Mouse (Mus musculus): ENCODE results near the gene Fbxl18.

Gene Fbxl18

DNA sequence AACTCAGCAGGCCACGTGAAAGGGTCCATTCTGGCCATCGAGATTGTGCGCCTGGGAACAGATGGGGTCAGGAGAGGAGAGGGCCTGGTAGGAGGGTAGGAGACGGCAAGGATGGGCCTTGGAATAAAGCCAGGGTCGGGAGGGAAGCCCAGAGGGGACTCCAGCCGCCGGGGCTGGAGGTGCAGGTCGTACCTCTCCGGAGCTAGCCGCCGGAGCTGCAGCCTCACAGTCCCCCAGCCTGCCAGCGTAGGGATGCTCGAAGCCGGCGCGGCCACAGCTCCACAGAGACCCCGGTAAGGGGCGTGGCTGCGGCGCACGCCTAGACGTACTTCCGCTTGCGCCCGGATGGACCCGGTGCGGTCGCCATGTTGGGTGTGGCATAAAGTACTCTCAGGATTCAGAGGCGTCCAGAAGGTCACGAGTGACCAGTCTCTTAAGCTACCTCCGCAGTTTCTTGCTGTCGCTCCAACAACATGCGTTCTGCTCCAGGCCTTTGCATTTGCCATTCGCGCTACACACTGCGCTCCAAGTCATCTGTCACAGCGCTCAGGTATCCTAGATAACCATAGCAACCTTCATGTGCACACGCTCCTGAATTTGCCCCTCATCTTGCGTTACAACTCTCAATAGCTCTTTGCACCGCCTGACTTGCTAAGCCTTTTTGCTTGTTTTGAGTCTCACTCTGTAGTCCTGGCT is at the start of gene Fbxl18:
Gene Fbxl18 (minus strand): TSS at position 504 of the 696 bp plus-strand sequence.
- peak; percentile 89 for DNase-seq

DNA sequence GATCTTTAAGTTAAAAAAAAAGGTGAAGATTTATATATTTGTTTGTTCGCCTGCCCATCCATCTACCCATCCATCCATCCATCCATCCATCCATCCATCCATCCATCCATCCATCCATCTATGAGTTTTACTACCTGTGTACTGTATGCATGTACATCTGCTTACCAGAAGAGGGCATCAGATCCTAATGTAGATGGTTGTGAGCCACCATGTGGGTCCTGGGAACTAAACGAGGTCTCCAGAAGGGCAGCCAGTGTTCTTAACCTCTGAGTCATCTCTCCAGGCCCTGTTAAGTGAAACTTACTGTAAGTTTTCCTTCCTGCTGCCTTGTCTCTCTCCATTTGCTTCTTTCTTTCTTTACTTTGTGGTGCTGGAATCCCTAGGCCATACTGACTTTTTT is 45.2 kb upstream of the Fbxl18 start:
- DNase-seq: no peak

DNA sequence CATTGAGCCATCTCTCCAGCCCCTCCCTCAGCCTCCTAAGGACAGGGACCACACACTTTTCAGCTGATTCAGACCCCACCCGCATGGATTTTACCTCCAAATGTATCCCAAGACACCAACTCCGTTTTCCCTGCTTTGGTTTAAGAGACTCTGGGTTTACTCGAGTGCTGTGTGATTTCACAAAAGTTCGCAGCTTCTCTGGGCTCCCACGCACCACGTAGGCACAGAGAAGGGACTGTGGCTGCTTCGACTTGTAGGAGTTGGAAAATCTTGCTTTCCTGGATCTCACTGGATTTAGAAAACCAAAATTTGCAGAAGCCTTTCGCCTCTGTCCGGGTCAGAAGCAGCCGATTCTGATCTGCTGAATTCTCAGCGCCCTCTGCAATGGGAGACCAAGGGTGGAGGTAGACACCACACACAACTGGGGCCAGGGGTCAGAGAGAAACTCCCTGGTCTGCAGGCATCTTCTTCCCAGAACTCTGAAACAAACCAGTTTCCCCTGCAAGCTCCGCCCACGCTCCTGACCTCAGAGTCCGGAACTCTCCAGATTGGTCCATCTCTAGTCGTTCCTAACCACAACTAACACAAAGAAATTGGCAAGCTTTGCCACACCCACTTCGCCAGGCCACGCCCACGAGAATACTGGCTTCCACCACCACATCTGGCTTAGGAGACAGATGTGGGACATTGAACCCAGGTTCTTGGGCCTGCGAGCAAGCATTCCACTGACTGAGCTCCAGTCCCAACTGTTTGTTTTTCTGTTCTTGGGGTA is 42.9 kb upstream of the Fbxl18 start:
- no peak for DNase-seq

DNA sequence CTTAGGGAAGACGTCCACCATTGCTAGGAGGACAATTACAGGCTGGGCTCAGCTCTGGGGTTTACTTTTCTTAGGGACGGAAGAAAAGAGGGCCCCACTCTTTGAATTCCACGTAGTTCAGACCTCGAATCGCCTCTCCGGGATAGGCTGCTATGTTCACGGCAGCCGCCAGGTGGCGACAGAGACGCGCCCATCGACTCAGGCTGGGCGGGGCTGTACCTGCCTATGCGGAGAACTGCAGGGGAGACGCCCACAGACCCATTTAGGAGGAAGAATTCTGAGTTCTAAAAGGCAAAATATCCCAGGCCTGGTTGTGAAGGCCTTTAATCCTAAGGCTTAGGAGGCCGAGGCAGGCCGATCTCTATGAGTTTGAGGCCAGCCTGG is 41.1 kb upstream of the Fbxl18 start:
- peak; percentile 73 for DNase-seq

DNA sequence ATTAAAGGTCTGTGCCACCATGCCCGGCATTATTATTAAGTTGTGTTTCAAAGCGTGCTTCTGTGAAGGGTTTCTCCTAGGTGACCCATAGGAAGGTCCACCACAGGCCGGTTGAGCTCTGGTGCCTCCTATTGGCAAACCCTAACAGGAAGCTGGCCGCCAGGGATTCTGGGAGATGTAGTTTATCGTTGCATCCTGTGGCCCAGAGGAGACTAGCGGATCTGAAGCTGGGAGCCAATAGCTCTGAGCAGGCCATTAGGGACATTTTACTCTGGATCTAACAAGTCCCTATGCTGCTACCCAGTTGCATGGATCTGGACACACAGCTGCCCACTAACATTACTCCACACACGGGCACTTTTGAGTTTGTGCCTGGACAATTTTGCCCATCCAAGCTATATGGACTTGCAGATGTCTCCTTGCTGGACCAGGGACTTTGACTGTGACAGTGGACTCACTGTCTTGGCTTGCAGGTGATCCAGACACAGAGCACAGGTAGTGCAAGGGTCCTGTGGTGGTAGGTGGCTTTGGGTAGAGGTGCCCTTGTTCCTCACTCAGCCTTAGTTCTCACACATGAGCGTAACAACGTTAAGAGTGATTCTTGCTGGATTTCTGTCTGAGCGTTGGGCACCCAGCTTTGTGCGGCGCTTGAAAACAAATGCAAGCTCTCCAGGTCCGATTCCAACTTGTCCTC is 40.6 kb upstream of the Fbxl18 start:
- peak; percentile 87 for DNase-seq

DNA sequence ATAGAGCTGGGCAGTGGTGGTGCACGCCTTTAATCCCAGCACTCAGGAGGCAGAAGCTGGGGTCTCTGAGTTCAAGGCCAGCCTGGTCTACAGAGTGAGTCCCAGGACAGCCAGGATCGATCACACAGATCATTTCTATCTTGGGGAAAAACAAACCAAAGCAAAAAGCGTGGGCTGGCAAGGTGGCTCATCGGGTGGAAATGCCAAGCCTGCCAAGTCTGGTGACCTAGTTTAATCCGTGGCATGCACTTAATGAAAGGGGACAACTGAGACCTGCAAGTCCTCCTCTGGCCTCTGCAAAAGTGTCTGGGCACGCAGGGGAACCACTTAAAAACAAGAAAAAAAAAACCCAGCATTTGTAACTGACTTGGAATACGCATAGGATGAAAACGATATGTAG is 37.5 kb upstream of the Fbxl18 start:
- DNase-seq: no peak

DNA sequence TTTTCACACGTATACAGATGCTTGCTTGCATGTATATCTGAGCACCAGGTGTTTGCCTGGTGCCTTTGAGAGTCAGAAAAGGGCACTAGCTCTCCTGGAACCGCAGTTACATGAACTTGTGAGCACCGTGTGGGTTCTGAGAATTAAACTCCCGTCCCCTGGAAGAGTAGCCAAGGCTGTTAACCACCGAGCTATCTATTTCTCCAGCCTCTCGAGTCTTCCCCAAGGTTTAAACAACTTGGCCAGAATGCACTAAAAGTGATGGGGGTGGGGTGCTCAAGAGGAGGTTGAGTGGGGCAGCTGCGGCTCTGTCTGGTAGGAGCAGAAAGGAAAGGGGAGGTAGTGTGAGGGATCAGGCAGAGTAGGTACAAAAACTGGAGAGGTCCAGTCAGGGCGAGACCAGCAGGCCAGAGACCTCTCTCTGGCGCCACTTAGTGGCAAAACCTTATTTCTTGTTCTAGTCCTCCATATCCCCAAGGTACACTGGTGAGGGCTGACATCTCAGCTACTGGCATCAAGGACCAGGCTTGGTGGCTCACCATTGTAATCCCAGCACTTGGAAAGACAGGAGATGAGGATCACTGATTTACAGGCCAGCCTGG is 37.0 kb upstream of the Fbxl18 start:
- peak; percentile 78 for DNase-seq

DNA sequence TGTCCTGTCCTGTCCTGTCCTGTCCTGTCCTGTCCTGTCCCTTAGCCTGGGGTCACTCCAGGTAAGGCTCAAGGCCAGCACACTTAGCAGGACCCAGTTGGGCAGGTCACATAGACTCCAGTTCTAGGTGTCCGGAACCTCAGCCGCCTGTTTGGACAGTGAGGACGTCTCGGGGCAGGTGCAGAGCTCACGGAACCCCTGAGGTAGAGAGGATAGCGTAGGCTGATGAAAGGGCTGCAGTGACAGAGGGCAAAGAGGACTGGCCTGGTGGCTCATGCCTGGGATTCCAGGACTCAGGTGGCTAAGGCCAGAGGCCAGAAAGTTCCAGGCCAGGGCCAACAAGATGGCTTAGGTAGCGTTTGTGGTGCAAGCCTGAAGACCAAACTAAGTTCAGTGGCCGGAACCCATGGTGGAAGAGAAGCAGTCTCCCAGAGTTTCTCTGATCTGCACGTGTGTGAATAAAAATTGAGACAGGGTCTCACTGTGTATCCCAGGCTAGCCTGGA is 36.1 kb upstream of the Fbxl18 start:
- no peak for DNase-seq

DNA sequence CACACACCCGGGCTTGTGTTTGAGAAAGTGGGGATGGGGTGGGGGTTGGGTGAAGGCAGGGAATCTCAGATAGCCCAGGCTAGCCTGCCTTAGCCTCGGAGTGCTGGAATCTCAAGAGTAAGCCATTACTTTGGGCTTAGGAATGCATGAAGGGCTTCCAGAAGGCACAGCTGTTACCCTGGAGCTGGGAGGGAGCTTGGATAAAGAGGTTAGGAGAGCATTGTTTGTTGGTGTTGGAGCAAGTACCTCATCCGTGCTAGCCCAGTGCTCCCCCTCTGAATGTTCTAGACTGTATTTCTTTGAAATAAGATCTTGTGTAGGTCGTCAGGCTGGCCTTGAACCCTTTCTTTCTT is 34.2 kb upstream of the Fbxl18 start:
- no peak for DNase-seq

DNA sequence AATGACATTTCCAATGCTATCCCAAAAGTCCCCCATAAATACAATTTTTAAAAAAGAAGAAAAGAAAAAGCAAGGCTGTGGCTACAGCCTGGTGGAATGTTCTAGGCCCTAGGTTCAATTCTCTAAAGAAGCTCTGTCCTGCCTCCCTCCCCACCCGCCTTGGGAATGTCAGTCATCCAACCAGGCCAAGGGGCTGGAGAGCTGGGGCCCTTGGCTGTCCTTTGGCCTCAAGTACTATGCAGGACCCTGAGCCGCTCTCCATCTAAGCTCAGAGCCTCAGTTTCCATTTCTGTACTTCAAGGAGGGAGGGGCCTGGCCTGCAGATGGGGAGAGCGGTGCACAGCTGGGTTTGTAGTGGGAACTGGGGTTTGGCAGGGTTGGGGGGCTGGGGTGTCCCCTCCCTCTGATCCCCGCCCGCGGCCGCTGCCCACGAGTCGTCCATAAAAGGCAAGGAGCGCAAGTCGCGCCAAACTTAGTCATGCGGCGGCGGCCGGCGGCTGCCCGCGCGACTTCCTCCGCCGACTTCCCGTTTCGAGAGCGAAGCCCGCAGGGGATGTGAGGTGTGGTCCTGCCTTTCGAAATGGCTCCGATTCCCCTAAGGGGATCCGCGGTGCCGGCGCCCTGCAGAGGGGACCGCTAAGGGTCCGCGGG is 33.7 kb upstream of the Fbxl18 start:
- no peak for DNase-seq

DNA sequence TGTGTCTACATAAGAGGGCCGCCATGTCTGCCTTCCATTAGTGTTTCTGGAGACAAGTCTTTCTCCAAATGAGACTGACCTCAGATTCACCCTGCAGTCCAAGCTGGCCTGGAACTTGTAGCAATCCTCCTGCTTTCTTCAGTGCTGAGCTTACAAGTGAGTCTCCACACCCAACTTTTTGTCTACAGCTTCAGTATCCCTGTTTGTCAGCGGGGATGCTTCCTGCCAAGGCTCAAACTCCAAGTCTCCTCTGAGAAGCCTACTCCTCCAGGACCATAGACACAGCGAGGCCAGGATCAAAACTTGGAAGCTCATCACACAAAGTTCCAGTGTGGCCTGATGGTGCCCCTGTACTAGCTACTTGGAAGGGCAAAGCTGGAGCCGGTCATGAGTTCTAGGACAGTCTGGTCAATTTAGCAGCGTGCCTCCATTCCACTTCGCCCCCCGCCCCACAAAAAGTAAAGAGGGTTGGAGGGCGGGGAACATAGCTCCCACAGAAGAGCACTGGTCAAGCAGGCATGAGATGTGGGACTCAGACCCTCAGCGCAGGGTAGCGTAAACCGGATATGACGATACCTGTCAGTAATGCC is 32.2 kb upstream of the Fbxl18 start:
- DNase-seq: no peak

DNA sequence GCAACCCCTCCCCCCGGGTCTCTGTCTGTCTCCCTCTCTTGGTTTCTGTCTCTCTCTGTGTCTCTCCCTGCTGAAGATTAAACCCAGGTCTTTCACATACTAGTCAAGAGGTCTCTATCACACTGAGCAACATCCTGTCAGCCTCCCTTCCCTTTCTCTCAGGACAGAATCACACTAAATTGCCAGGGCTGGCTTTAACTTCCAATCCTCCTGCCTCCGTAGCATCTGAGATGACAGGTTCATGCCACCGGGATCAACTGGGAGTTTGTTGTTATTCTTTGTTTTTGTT is 31.7 kb upstream of the Fbxl18 start:
- no peak for DNase-seq

DNA sequence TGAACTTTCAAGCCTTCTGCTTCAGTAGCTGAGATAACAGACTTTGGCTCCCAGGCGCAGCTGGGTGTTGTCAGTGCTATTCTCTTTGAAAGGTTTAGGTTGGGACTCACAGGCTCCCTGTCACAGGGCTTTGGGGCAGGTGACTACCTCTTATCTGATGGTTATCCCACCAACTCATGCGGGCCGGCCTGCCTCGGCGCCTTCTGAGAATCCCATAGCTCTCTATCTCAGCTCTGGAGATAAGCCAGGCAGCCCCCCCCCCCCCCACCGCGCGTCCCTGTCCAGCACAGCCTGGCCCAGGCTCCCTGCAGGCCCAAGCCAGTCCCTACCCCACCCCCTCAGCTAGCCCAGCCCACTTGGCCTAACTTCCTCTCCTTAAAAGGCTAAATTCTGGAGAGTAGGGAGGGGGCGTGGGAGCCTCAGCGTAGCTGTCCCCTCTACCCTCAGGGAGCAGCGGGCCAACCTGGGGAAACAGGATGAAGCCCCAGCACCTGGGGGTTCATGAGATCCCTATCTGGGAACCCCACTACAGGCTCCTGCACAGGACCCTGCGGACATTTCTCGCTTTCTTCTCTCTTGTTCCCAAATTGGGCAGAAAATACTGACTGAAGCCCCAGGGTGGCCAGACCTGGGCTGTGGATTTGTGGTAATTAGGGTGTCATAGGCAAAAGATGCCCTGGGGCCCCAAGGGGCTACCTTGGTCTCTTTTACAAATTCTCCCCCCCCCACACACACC is 31.2 kb upstream of the Fbxl18 start:
- DNase-seq: no peak

DNA sequence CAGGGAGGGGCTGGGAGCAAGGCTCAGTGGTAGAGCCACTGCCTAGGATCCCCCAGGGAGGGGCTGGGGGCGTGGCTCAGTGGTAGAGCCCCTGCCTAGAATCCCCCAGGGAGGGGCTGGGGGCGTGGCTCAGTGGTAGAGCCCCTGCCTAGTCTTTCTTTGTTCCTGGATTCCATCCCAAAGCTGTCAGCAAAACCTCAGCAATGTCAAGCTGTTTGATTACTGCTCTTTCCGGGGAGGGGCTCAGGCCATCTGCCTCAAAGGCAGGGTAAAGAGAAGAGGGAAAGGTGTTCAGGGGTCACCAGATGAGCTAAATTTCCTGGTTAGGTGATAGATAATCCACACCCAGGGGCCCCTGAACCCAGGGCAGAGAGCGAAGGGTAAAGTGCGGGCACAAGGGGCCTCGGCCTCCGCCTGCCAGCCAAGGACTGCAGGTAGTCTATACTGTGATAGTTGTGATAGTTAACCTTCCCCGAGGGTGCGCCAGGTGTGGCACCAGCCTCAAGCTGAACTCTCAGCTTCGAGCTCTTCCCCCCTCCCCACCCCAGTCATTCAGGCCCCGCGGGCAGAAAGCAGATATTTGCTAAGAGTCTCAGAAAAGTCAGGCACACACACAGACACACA is 29.2 kb upstream of the Fbxl18 start:
- DNase-seq: no peak

DNA sequence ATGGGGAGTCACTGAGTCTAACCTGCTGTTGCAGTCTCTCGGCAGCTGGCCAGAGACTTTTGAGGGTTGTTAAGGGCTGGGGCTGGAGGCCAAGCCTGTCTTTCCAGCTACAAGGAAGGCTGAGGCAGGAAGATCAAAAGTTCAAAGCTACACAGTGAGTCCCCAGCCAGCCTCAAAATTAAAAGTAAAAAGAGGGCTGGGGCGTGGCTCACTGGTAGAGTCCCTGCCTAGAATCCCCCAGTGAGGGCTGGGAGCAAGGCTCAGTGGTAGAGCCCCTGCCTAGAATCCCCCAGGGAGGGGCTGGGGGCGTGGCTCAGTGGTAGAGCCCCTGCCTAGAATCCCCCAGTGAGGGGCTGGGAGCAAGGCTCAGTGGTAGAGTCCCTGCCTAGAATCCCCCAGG is 28.6 kb upstream of the Fbxl18 start:
- no peak for DNase-seq

DNA sequence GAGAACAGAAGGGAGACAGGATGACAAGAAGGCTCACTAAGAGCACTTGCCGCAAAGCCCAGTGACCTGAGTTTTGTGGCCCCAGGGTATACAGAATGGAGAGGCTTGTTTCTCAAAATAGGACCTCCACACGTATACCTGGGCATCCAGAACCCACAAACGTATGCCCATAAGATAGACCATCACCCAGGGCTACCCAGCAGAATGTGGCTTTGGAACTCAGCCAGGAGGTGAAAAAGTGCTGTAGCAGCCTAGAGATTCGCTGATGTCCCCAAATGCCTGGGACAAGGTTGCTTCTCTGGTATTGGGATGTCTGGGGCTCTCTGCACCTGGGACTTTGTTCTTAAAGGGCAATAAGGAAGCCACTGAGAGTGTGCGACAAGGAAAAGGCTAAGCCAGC is 27.0 kb upstream of the Fbxl18 start:
- DNase-seq: no peak

DNA sequence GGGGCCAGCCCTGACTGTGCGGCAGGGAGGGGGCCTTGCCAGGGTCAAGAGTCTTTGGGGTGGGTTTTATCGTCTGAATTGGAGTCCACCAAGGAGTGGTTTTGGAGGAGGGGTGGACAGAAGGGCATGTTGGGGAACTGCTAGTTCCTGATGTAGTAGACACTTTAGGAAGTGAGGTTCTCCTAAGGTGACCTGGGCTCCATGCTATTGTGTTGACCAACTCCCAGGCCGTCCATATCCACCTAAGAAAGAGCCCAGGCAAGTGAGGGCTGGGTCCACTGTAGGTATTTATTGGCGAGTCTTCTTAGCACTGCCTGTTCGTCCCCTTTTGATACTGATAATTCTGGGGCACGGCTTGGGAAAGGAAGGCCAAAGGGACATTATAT is 25.8 kb upstream of the Fbxl18 start:
- DNase-seq: no peak

DNA sequence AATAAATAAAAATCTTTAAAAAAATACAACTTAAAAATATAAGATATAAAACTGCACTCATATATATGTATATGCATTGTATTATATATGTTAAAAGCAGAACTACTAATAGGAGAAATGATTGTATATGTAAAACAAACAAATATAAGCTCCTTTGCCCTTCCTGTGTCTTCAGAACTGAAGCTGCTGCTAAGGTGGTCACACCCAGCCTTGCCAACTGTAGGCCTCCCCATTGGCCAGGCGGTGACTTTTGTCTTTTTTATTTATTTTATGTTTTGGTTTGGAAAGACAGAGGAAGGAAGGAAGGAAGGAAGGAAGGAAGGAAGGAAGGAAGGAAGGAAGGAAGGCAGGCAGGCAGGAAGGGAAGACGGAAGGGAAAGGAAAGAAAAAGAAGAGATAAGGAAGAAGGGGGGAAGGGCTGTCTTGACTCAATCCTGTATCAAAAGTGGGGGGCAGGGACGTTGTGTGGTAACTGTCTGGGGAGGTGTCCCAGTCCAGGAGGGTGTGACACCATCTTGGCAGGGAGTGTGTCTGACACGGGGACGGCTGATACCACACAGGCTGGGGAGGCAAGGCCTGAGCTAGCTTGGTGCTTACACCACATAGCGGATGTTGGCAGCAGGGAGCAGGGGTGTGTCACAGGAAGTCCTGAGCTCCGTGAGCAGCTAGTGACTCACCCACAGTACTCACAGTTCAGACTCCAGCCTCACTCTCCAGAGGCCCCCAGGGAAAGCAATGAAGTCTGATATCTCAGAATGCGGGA is 25.3 kb upstream of the Fbxl18 start:
- DNase-seq: no peak

DNA sequence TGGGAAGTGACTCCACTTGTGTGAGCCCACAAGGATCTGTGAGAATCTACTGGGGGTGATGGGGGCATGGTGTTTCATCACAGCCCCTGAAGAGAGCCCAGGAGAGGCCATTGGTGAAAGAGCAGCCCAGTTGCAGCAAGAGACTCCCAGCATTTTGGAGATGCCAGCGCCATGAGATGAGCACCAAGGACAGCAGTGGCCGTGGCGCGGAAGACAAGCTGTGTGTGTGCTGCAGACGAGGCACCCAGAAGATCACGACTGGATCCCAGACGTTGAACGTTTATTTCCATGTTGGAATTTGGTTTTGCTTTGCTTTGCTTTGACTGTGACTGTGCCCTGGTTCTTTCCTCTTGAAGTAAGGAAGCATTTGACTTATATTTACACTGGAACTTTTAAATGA is 22.2 kb upstream of the Fbxl18 start:
- DNase-seq: no peak

DNA sequence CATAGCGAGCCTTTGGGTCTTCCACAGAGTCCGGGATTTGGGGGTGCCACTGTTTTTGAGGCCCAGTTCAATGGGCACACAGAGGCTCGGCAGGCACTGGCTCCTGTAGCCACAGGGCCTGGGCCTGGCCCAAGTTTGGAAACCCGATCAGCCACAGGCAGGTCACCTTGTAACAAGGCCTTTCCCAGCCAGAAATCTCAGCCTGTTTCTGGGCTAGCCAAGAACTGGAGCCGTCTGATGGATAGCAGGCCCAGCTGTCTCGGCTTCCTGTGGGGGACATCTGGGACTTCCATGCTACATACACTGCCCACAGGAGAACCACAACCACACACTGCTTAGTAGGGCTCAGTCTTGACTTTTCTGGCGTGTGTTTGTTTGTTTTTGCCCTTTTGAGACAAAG is 21.4 kb upstream of the Fbxl18 start:
- DNase-seq: no peak

DNA sequence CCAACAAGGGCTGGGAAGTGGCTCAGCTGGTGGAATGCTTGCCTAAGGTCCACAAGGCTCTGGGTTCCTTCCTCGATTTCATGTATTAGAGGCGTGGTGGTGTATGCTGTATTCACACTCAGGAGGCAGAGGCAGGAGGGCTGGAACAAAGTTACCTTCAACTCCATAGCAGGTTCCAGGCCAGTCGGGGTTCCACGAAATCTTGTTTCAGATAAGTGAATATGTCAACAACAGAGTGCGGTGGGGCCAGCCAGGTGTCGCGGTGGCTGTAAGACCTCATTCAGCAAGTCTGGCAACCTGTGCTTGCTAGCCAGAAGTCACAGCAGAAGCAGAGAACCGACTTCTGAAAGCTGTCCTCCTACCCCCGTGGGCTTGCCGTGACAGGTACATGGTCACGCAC is 20.0 kb upstream of the Fbxl18 start:
- no peak for DNase-seq
